Mouse (Mus musculus) thymus, adult 2 months (tissue): ENCODE data around the gene Tns2.

Experiments used
- CTCF ChIP-seq: fragments of 200-500 bp; IDR thresholded peaks from 2 replicates; pipeline ENCODE4 v1.5.1; 2012; ENCODE audit warnings: mild to moderate bottlenecking, control low read depth, low read length, moderate library complexity, borderline replicate concordance; ENCODE audit not compliant: control insufficient read depth, poor library complexity, insufficient read depth; ENCODE audit errors: extremely low read depth
- POLR2A ChIP-seq: fragments of 200-500 bp; IDR thresholded peaks from 2 replicates; pipeline ENCODE4 v1.6.1; 2012; ENCODE audit warnings: mild to moderate bottlenecking, low read length, control low read depth, moderate library complexity; ENCODE audit not compliant: control insufficient read depth, poor library complexity, insufficient read depth; ENCODE audit errors: extremely low read depth

- no peak for TF ChIP-seq CTCF
- no peak for TF ChIP-seq POLR2A
These were observed 5.8 kb downstream of the Tns2 start for GRCm38 (mm10) chr15:102105764-102106730.
